Mouse (Mus musculus) ES-E14 (cell line): ENCODE data around the gene Spop.

Experiments used
- CHD2 ChIP-seq: IDR thresholded peaks from 2 replicates; pipeline ENCODE4 v1.6.1; 2014; ENCODE audit warnings: mild to moderate bottlenecking, low read depth, low read length, inconsistent platforms
- ZC3H11A ChIP-seq: IDR thresholded peaks from 2 replicates; pipeline ENCODE4 v1.6.1; 2012; ENCODE audit warnings: low read depth, mild to moderate bottlenecking, inconsistent platforms, low read length, borderline replicate concordance
- ZNF384 ChIP-seq: IDR thresholded peaks from 2 replicates; pipeline ENCODE4 v1.6.1; 2012; ENCODE audit warnings: low read depth, low read length, inconsistent platforms

- TF ChIP-seq CHD2 (no peak), ZC3H11A (no peak), ZNF384 (no peak)
Observed at GRCm38 (mm10) chr11:95514298-95514861, 100.5 kb downstream of the Spop start, which contains the start of gene Nxph3.
